Mouse (Mus musculus): ENCODE data around the gene Cyp4b1.

- TF ChIP-seq POLR2A (IDR thresholded peaks at IDR 0.05; ENCODE audit: low read depth, low read length) (no peak), CTCF (conservative IDR thresholded peaks at IDR 0.05; ENCODE audit: insufficient read depth, insufficient read length, low read depth, low read length) (no peak)
These were observed 1.2 kb upstream of the Cyp4b1 start for GRCm38 (mm10) chr4:115648752-115649151.
